Mouse (Mus musculus) left cerebral cortex, postnatal 10 days (tissue): ENCODE measurements around the gene Ss18l2. TPM values are rescaled to one million over a fixed set of nuclear protein-coding genes. Genes with fewer than 3 reads are reported as not detected.
A peak's percentile ranks its signal among the peaks of the same experiment; 100 is the strongest.

Experiments used
- DNase-seq, 2 experiments: peaks; one replicate each; pipeline ENCODE4 v3.0.0; 2021 to 2022; ENCODE audit warnings: low spot score in 2 of 2, mixed read lengths in 1 of 2; ENCODE audit errors: extremely low spot score in 1 of 2
- intact Hi-C: fragments of 180-260 bp; cut with DNase I; formaldehyde crosslinking; loops from one replicate; pipeline ENCODE4 v1.15.1; 2025
- total RNA-seq, 2 experiments: library from RNA; stranded (reverse); gene quantifications; 2 replicates each; pipeline ENCODE4 v1.2.3; 2021

Ss18l2 gene
- total RNA-seq, 2 experiments from 2014 or later, result 76.4 to 94.9 TPM

- DNase-seq, result no peak
- intact Hi-C loops, result no loop called here
Measured at GRCm38 (mm10) chr9:121694736-121695135, 15.4 kb upstream of the Ss18l2 start.

DNA sequence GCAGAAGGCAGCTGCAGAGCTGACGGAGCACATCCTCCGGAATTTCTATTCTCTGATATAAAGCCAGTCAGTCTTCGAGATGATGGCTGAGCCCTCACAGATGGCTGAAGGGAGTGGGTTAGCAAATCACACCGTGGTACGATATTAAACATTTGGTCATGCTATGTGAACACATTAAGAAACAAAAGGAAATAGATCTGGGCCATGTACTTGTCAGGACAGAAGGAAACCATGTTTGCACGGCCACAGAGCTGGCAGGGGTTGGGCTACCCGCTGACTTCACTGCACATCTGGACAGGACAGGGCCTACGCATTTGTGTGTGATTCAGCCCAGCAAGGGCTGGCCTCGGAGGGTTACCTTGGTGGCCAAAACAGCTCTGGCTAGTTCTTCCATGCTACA, 13.5 kb upstream of the Ss18l2 start:
- intact Hi-C loops, result no loop called here

DNA sequence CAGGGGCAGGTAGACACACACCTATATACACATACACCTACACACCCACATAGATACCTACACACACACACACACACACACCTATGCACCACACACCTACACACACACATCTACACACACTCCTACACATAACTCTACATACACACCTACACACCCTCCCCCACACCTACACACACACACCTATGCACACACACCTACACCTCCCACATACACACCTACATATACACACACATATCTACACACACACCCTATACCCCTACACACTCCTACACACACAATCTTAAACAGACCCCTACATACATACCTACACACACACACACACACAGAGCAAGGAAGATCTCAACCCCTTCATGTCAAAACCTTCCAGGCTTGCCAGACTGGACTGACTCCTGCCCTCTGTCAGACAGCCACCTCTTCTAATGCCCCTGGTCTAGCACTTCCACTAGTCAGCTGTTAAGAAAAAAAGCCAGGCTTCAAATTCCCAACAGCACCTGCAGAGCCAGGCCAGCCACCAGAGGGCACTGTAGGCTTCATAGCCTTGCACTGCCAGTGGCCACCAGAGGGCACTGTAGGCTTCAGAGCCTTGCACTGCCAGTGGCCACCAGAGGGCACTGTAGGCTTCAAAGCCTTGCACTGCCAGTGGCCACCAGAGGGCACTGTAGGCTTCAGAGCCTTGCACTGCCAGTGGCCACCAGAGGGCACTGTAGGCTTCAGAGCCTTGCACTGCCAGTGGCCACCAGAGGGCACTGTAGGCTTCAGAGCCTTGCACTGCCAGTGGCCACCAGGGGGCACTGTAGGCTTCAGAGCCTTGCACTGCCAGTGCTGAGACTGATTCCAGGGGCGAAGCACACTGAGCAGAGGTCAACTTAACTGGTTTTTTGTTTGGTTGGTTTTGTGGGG, 12.7 kb upstream of the Ss18l2 start:
- DNase-seq, result peak in 1 of 2 experiments; percentile 74
- intact Hi-C loops, result no loop called here

More for the DNA sequence above, 13.5 kb upstream of the Ss18l2 start:
- peak in 1 of 2 experiments; percentile 29 for DNase-seq

- DNase-seq, result no peak
- intact Hi-C loops, result no loop called here
Measured at GRCm38 (mm10) chr9:121704261-121704645, 5.9 kb upstream of the Ss18l2 start.

- DNase-seq, result peak; percentile 84 to 92
Measured at GRCm38 (mm10) chr9:121704646-121705625, 5.2 kb upstream of the Ss18l2 start, which contains the start of gene Sec22c. Gene Sec22c (minus strand): TSS chr9:121705490.

DNA sequence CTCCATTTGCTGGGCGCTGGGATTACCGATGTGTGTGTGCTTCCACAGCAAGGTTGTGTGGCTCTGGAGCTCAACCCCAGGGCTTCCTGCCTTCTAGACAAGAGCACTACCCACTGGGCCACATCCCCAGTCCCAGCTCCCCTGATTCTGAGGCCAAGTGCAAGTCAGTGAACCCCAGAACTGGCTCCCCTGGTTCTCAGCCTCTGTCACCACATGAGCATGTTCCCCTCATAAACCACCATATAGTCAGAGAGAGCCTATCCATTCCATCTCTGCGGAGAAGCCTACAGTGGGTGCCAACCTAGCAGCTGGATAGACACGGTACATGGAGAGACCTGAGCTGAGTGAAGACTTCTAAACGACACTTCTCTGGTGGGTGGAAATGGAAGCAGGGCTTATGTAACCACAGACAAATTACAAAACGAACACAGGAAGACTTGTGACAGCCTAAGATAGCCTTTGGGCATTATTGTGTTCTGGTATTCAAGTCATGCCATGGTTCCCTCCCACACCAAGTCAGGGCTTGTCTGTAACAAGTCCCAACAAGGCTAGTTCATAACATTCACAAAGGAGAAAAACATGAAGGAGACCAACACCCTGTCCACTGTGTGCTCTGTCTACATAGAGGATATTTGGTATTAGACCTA, 4.0 kb upstream of the Ss18l2 start:
- intact Hi-C loops, result no loop called here
- DNase-seq, result no peak

More at GRCm38 (mm10) chr9:121704646-121705625, 5.2 kb upstream of the Ss18l2 start, which contains the start of gene Sec22c:
- intact Hi-C loops, result no loop called here

DNA sequence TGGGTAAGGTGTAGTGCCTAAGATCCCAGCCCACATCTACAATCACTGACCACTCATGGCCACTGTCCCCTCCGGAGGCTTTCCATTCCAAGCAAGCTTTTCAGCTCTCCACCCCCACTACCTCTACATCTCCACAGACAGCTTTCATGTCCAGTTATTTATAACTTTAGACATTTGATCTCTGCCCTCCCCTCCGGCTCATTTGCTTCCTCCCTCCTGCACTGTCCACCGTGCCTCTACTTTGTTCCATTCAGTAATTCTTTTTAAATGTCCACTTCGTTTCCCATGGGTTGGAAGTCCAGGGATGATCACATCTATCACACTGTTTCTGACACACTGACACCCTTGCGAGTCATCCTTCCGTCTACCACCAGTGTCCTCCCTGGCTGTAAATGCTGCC, 2.3 kb upstream of the Ss18l2 start:
- DNase-seq, result no peak
- intact Hi-C loops, result no loop called here

GRCm38 (mm10) chr9:121708506-121709486, 1.3 kb upstream of the Ss18l2 start:
- no peak for DNase-seq
- intact Hi-C loops, result no loop called here

GRCm38 (mm10) chr9:121710584-121710975, 451 bp downstream of the Ss18l2 start:
- intact Hi-C loops, result no loop called here
- DNase-seq, result no peak

DNA sequence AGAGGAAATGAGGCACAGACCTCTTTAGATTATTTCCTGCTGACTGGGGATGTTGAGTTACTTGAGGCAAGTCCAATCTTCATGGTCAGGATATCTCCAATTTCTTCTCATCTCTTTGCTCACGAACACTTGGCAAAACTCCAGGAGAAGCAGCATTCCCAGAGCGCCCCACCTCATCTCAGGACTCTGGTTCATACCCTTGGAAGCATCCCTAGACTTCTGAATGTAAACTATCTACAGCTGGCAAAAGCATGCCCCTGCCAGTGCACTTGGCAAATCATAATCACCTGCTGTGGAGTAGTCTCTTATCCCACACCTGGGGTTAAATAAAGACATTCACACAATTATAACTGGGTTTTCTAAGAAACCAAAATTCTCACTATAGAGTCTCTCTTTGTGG, 6.9 kb downstream of the Ss18l2 start:
- no peak for DNase-seq
- intact Hi-C loops, result no loop called here

DNA sequence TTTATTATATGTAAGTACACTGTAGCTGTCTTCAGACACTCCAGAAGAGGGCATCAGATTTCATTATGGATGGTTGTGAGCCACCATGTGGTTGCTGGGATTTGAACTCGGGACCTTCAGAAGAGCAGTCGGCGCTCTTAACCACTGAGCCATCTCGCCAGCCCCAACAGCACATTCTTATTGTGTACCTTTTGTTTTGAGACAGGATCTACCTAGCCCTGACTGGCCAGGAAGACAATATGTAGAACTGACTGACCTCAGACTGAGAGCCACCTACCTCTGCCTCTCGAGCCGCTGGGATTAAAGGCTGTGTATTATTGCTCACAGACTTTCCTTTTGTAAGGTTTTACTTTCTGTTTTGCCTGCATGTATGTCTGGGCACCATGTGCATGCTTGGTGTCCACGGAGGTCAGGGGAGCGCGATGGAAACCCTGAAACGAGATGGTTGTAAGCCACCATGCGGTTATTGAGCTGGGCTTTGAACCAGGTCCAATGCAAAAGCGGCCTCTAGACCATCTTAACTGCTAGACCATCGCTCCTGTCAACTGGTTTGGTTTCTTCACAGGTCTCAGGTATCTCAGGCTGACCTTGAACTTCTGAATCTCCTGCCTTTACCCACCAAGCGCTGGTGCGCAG, 8.1 kb downstream of the Ss18l2 start:
- DNase-seq, result no peak
- intact Hi-C loops, result no loop called here

DNA sequence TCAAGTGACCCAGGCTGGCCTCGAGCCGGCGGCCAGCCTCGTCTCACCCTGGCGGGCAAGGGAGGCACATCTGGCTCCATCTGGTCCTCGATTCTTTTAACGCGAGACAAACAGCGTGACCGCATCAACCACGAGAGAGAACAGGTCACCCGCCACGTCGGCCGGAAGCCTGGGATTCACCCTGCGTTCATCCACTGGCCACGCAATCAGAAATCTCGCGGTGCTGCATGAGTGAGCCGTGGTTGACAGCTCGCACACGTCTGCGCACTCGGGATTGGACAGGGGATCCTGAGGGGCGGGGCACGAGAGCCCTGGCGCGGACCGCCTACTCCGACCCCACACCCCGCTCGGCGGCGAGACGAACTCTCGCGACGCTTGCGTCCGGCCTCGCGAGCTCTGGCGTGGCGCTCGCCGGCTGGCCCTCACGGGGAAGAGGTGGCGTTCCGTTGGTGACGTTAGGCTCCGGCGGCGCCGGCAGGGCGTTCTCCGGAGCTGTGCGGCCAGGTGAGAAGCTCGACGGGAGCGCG, 8.7 kb downstream of the Ss18l2 start, which contains the start of gene Nktr:
Nktr (plus strand) TSS at position 378 of the 527 bp plus-strand sequence.
- peak; percentile 97 to 99 for DNase-seq
- intact Hi-C loops, result no loop called here

- intact Hi-C loops, result no loop called here
- no peak for DNase-seq
Measured at GRCm38 (mm10) chr9:121719347-121720331, 9.5 kb downstream of the Ss18l2 start.

GRCm38 (mm10) chr9:121740490-121740889, 30.4 kb downstream of the Ss18l2 start:
- intact Hi-C loops, result no loop called here
- no peak for DNase-seq

GRCm38 (mm10) chr9:121741168-121741567, 31.0 kb downstream of the Ss18l2 start:
- intact Hi-C loops, result no loop called here
- DNase-seq, result no peak

DNA sequence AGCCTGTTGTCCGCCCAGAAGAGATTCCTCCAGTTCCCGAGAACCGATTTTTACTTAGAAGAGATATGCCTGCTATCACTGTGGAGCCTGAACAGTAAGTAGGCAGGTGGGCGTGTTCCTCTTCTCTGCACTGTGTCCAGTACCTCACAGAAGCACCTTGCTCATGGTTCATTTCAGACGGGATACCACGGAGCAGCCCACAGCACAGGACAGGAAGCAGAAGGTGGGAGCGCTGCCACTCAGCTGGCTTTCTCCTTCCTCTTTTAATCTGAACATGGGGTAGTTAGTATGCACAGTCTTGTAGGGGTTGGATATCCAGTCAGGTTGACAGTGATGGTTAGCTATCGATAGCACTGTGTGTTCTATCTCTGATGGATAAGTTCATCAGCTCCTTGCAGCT, 33.9 kb downstream of the Ss18l2 start:
- DNase-seq, result no peak
- intact Hi-C loops, result no loop called here
